Mouse (Mus musculus): ENCODE results near the gene Trappc2l.

- TF ChIP-seq CTCF (conservative IDR thresholded peaks at IDR 0.05; ENCODE audit: insufficient read depth, insufficient read length, low read depth, low read length) (no peak), POLR2A (IDR thresholded peaks at IDR 0.05; ENCODE audit: low read depth, low read length) (no peak)
Measured at GRCm38 (mm10) chr8:122610209-122610608, 1.2 kb upstream of the Trappc2l start.
